Mouse (Mus musculus): ENCODE results near the gene Trim14.

DNA sequence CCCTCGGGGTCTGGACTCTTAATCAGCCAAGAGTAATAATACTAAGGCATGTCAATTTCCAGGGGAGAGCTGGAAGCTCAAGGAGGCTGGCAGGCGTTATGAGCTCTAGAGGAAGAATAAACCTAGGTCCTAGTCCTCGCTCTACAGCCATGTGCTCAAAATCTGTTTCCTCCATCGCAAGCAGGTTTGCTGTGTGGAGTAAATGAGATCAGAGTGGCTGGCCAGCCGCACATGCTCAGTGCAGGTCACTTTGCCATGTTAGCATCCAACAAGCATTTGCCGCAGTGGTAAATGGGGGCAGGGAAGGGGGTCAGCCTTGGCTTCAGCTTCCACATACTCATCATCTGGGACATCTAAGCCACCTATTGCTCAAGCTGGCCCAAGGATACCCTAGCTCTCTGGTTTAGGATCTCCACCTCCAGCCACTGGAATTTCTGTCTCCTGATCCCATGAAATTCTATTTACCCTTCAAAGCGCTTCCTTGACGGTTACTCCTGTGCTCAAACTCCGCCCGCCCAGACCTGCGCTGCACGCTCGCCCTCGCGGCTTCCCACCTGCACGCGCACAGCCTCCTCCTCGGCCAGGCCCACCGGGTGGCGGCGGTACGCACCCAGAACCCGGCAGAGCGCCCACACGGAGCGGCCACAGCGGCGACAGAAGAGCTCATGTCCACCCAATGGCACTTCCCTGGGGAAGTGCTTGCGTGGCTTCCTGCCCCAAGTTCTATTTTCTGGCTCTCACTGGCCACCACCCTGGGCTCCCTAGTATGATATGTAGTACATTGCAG lies 1.8 kb downstream of the Trim14 start:
- no peak for TF ChIP-seq TAL1 (IDR thresholded peaks at IDR 0.05; ENCODE audit: low read length)
- TF ChIP-seq GATA1 (IDR thresholded peaks at IDR 0.05; ENCODE audit: low read length) = no peak
